Mouse (Mus musculus) spleen, adult 2 months (tissue): Measurements from ENCODE around the gene 2810408A11Rik.

Experiments
- CTCF ChIP-seq: fragments of 200-500 bp; IDR thresholded peaks from 2 replicates; pipeline ENCODE4 v1.5.1; 2011; ENCODE audit warnings: mild to moderate bottlenecking, inconsistent platforms; ENCODE audit not compliant: insufficient read depth, insufficient read length, insufficient replicate concordance; ENCODE audit errors: extremely low read depth
- POLR2A ChIP-seq: fragments of 200-500 bp; IDR thresholded peaks from 2 replicates; pipeline ENCODE4 v1.6.1; 2011; ENCODE audit warnings: low read depth, low read length, inconsistent platforms

DNA sequence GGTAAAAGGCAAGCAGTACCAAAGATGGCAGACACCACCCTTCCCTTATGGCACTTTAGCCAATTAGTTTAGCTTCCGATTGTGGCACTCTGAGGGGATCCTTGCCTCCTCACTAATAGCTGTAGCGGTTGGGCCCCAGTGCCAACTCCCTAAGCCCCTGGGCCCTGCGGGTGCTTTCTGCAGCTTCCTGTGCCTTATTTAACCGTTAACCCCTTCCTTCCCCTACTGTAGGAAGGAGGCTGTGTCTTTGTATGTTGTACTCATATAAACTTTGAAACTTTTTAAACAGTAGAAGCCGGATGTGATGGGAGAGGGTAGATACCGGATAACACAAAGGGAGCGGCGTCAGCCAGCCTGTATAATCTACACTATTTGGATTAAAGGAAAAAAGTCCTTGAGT lies 50.0 kb downstream of the 2810408A11Rik start:
- TF ChIP-seq CTCF, result no peak
- no peak for TF ChIP-seq POLR2A
